Mouse (Mus musculus) hindbrain, embryonic 16.5 days (tissue): ENCODE measurements around the gene Slc9a2. TPM values are rescaled to one million over a fixed set of nuclear protein-coding genes. Genes with fewer than 3 reads are reported as not detected.

Experiments
- ATAC-seq: fragments of 200-750 bp; cut with Nextera tagmentation; 2 replicates; pipeline ENCODE4 v1.8.0; 2017; ENCODE audit warnings: moderate TSS enrichment, moderate library complexity
- H3K27ac ChIP-seq: fragments of 300-500 bp; sonication (generic); 2 replicates; pipeline ENCODE4 v1.5.1; 2014; ENCODE audit warnings: low read depth, mild to moderate bottlenecking, control low read depth, low read length, moderate library complexity
- H3K27me3 ChIP-seq: fragments of 300-500 bp; sonication (generic); replicated peaks from 2 replicates; pipeline ENCODE4 v1.6.1; 2014; ENCODE audit warnings: low read length; ENCODE audit not compliant: control insufficient read depth, insufficient read depth
- H3K36me3 ChIP-seq: fragments of 300-500 bp; sonication (generic); 2 replicates; pipeline ENCODE4 v1.6.1; 2014; ENCODE audit warnings: mild to moderate bottlenecking, low read length, moderate library complexity, mixed read lengths; ENCODE audit not compliant: control insufficient read depth, insufficient read depth
- H3K4me1 ChIP-seq: fragments of 300-500 bp; sonication (generic); 2 replicates; pipeline ENCODE4 v1.6.1; 2014; ENCODE audit warnings: low read depth, low read length; ENCODE audit not compliant: control insufficient read depth, insufficient read depth
- H3K4me2 ChIP-seq: fragments of 300-500 bp; sonication (generic); 2 replicates; pipeline ENCODE4 v1.6.1; 2014; ENCODE audit warnings: mild to moderate bottlenecking, low read length, control low read depth, moderate library complexity
- H3K4me3 ChIP-seq: fragments of 300-500 bp; sonication (generic); 2 replicates; pipeline ENCODE4 v1.5.1; 2014; ENCODE audit warnings: mild to moderate bottlenecking, low read length, control low read depth, moderate library complexity
- H3K9ac ChIP-seq: fragments of 300-500 bp; sonication (generic); 2 replicates; pipeline ENCODE4 v1.6.1; 2014; ENCODE audit warnings: low read depth, mild to moderate bottlenecking, control low read depth, low read length, moderate library complexity
- H3K9me3 ChIP-seq: fragments of 300-500 bp; sonication (generic); 2 replicates; pipeline ENCODE4 v1.6.1; 2014; ENCODE audit warnings: mild to moderate bottlenecking, low read length, moderate library complexity; ENCODE audit not compliant: control insufficient read depth
- WGBS: fragments of 180-500 bp; shearing (Covaris S2); extraction: QIAGEN DNeasy Blood & Tissue Kit; methylation state at CpG from one replicate; pipeline ENCODE4 v1.1.7; 2014; 5-methylcytosine and 5-hydroxymethylcytosine counted together
- polyA plus RNA-seq: library from polyadenylated mRNA; unstranded; fragments of >200 nt; fragmentation: Nextera tagmentation; extraction: Ambion mirVana; gene quantifications from 2 replicates; pipeline ENCODE4 v1.2.1, GENCODE M21; 2015

Slc9a2 gene
- polyA plus RNA-seq, 1 experiment from 2014 or later: 0.49 TPM

DNA sequence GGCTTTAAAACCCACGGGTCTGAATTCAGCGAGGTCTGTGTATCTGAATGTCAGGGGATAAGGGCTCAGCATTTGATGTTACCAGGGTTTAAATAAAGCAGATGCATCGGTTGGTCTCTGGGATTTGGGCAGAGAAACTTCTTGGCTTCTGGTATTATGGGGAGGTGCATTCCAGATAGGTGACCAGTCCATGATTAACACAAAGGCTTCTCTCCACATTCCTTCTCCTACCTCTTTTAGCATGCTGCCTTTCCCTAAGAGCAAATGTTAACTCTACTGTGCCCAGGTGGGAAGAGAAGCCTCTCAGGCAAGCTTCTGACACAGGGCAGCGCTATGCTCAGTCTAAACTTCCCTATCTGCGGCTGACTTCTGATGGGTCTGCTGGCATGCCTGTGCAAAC lies 92.9 kb downstream of the Slc9a2 start:
- H3K9me3 ChIP-seq: no peaks in the 10 kb centered on the region
- H3K27me3 ChIP-seq: no peaks in the 10 kb centered on the region
- H3K27ac ChIP-seq: no peak overlapping the region
- H3K36me3 ChIP-seq: peaks cover 6% of the 10 kb centered on the region; the same call in 1 of the 2 replicates
- H3K9ac ChIP-seq: no peak overlapping the region
- H3K4me1 ChIP-seq: no peaks in the 10 kb centered on the region
- ATAC-seq: no peak
- 91% methylated on average over 5 of the region's 5 CpGs for WGBS
- no peak overlapping the region for H3K4me2 ChIP-seq
- H3K4me3 ChIP-seq: no peak overlapping the region

- Histone ChIP-seq H3K9me3 (peaks cover 7% of the 10 kb centered on the region), H3K27ac (no peak overlapping the region), H3K4me1 (no peaks in the 10 kb centered on the region), H3K4me3 (no peak overlapping the region), H3K36me3 (peaks cover 13% of the 10 kb centered on the region), H3K27me3 (no peaks in the 10 kb centered on the region), H3K4me2 (no peak overlapping the region), H3K9ac (no peak overlapping the region)
- ATAC-seq: no peak
- WGBS: 96% methylated on average over 10 of the region's 10 CpGs
Observed at GRCm38 (mm10) chr1:40774040-40774439, 93.7 kb downstream of the Slc9a2 start.

GRCm38 (mm10) chr1:40776102-40776501 lies 95.7 kb downstream of the Slc9a2 start:
- WGBS: 85% methylated on average over 2 of the region's 2 CpGs
- no peaks in the 10 kb centered on the region for H3K4me1 ChIP-seq
- ATAC-seq: no peak
- H3K4me2 ChIP-seq: no peak overlapping the region
- no peak overlapping the region for H3K4me3 ChIP-seq
- no peaks in the 10 kb centered on the region for H3K27me3 ChIP-seq
- H3K9me3 ChIP-seq: peaks cover 15% of the 10 kb centered on the region
- no peak overlapping the region for H3K27ac ChIP-seq
- peaks cover 28% of the 10 kb centered on the region for H3K36me3 ChIP-seq
- H3K9ac ChIP-seq: no peak overlapping the region

- H3K9me3 ChIP-seq: peaks cover 15% of the 10 kb centered on the region
- no peak overlapping the region for H3K27ac ChIP-seq
- H3K4me2 ChIP-seq: no peak overlapping the region
- WGBS: 90% methylated on average over 3 of the region's 3 CpGs
- H3K36me3 ChIP-seq: peaks cover 30% of the 10 kb centered on the region
- no peaks in the 10 kb centered on the region for H3K4me1 ChIP-seq
- H3K27me3 ChIP-seq: no peaks in the 10 kb centered on the region
- H3K9ac ChIP-seq: no peak overlapping the region
- ATAC-seq: no peak
- H3K4me3 ChIP-seq: no peak overlapping the region
Observed at GRCm38 (mm10) chr1:40776763-40777162, 96.4 kb downstream of the Slc9a2 start.

- Histone ChIP-seq H3K9ac (no peak overlapping the region), H3K9me3 (peaks cover 14% of the 10 kb centered on the region), H3K36me3 (peaks cover 23% of the 10 kb centered on the region), H3K27me3 (no peaks in the 10 kb centered on the region), H3K4me3 (no peak overlapping the region), H3K27ac (no peak overlapping the region), H3K4me2 (no peak overlapping the region), H3K4me1 (no peaks in the 10 kb centered on the region)
- ATAC-seq: no peak
- WGBS: 89% methylated on average over 7 of the region's 7 CpGs
Observed at GRCm38 (mm10) chr1:40783450-40783849, 103.1 kb downstream of the Slc9a2 start.

DNA sequence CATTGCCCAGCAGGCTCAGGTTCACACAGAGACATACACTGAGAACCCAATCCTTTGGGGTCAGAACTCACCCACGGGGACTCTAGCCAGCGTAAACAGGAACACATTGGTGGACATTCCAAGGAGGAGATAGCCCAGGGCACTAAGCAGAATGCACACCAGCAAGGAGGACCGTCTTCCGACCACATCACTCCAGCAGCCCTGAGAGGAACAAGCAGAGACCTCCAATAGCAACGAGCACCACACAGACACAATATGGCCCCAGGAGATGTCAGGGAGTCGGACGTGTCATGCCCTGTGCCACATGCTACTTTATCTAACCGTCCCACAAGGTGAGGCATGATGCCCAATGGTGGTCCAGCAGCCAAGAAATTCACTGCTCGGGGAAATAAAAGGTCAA lies 103.9 kb downstream of the Slc9a2 start:
- Histone ChIP-seq H3K9ac (no peak overlapping the region), H3K36me3 (peaks cover 15% of the 10 kb centered on the region), H3K4me3 (no peak overlapping the region), H3K4me1 (no peaks in the 10 kb centered on the region), H3K4me2 (no peak overlapping the region), H3K27me3 (no peaks in the 10 kb centered on the region), H3K9me3 (peaks cover 7% of the 10 kb centered on the region), H3K27ac (no peak overlapping the region)
- ATAC-seq: no peak
- WGBS: 95% methylated on average over 9 of the region's 9 CpGs

DNA sequence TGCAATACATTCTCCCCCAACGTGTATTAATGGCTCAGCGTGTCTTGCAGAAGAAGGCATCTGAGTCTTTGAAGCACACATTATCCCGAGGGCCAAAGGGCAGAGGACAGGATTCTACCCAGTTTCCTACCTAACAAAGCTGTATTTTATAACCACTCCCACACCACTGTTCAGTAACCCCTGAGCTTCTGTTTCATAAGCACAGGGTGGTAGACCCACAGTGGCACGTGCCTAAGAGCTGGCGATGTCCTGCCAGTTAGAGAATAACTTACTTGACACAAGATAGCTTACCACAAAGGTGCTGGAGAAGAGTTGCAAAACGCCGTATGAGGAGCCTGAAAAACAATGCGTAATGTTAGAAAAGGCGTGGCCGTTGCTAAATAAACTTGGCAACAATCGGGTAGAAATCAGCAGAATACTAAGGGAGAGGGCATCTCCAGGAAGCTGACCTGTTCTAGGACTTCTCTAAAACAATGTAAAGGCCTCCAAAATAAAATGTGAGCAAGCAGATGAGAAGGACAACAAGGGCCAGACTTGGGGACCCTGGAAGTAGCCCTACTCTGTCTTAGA lies 105.6 kb downstream of the Slc9a2 start:
- Histone ChIP-seq H3K9ac (no peak overlapping the region), H3K4me1 (peaks cover 4% of the 10 kb centered on the region; the same call in 1 of the 2 replicates), H3K4me2 (no peak overlapping the region), H3K27me3 (no peaks in the 10 kb centered on the region), H3K4me3 (no peak overlapping the region), H3K27ac (no peak overlapping the region), H3K36me3 (0 out of 2 replicates have a peak, but pooled peaks cover 2% of the 10 kb centered on the region), H3K9me3 (no peaks in the 10 kb centered on the region)
- ATAC-seq: no peak
- WGBS: 89% methylated on average over 11 of the region's 11 CpGs

- no peaks in the 10 kb centered on the region for H3K27me3 ChIP-seq
- no peak overlapping the region for H3K4me2 ChIP-seq
- no peaks in the 10 kb centered on the region for H3K36me3 ChIP-seq
- WGBS: 77% methylated on average over 6 of the region's 6 CpGs
- no peak overlapping the region for H3K27ac ChIP-seq
- no peak for ATAC-seq
- no peak overlapping the region for H3K4me3 ChIP-seq
- no peaks in the 10 kb centered on the region for H3K9me3 ChIP-seq
- H3K4me1 ChIP-seq: peaks cover 4% of the 10 kb centered on the region; the same call in 1 of the 2 replicates
- H3K9ac ChIP-seq: no peak overlapping the region
Observed at GRCm38 (mm10) chr1:40788956-40789355, 108.6 kb downstream of the Slc9a2 start.

DNA sequence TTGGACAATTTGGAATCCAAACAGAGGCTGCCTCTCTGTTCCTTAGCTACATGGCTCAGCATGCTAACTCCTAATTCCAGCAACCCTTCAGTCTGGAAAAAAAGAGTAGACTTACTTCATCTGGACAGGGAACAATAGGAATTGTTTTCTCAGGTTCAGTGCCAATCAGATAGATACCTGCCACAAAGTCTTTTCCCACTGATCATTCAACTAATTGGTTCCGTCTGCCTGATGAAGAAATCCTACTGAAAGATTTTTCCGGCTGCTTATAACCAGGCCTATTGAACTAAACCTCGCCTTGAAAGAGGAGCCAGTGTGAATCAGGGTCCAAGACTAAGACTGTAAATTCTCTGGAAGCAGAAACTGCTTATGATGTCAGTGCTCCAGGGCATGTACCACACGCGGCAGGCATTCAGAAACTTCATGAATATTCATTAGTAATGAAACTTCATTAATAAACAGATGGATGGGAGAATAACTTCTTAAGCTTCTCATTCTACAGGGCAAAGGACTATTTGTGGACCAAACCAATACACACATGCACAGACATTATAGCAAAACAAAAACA lies 109.4 kb downstream of the Slc9a2 start:
- ATAC-seq: peak; percentile 62
- Histone ChIP-seq H3K4me1 (peaks cover 4% of the 10 kb centered on the region; the same call in 1 of the 2 replicates), H3K27me3 (no peaks in the 10 kb centered on the region), H3K9ac (peak overlapping the region; percentile 73), H3K4me2 (peak overlapping the region; percentile 63), H3K27ac (no peak overlapping the region), H3K36me3 (no peaks in the 10 kb centered on the region), H3K9me3 (no peaks in the 10 kb centered on the region), H3K4me3 (peak overlapping the region; percentile 71)
- WGBS: 16% methylated on average over 5 of the region's 5 CpGs
